Comparison of ENCODE assay signal across 33 mouse cellular contexts in genomic region chr12:37142080-37142703, GRCm38 (mm10). TPM values are rescaled to one million over a fixed set of nuclear protein-coding genes. Genes with fewer than 3 reads are reported as not detected.
A peak's percentile ranks its signal among the peaks of the same experiment; 100 is the strongest.
DNase-seq lines count a peak whose midpoint lies in the region; ATAC-seq and TF ChIP-seq lines count a peak whose summit lies in the region.
"Had no signal": no experiment of that assay in that cellular context is flagged by ENCODE, and none has a peak within 500 bp of the region (broad histone marks: within the 10 kb centered on the region; RNA-seq: fewer than 3 reads in every experiment).

No protein-coding gene starts in this region.

- no peak overlapping the region for H3K27ac ChIP-seq in kidney, embryonic 15.5 days
- H3K27ac ChIP-seq in midbrain, postnatal 0 days (ENCODE audit: low read depth, low read length), result no peak overlapping the region
- H3K27ac ChIP-seq in midbrain, embryonic 16.5 days (ENCODE audit: low read length), result no peak overlapping the region
- H3K27ac ChIP-seq: forebrain, embryonic 10.5 days; forebrain, embryonic 15.5 days; gastrocnemius, adult 2 months; hindbrain, embryonic 15.5 days; intestine, embryonic 15.5 days; lung, embryonic 15.5 days; midbrain, embryonic 13.5 days had no signal

- 7% methylated on average over 3 of the region's 3 CpGs for WGBS in kidney, embryonic 15.5 days
- WGBS in midbrain, postnatal 0 days, result 51% methylated on average over 3 of the region's 3 CpGs
- WGBS in midbrain, embryonic 16.5 days, result 48% methylated on average over 3 of the region's 3 CpGs

- H3K36me3 ChIP-seq in kidney, embryonic 15.5 days, result no peaks in the 10 kb centered on the region
- no peaks in the 10 kb centered on the region for H3K36me3 ChIP-seq in midbrain, postnatal 0 days (ENCODE audit: insufficient read depth, low read length)
- no peaks in the 10 kb centered on the region for H3K36me3 ChIP-seq in midbrain, embryonic 16.5 days (ENCODE audit: control insufficient read depth, insufficient read depth, low read length)
- H3K36me3 ChIP-seq: forebrain, embryonic 10.5 days; forebrain, embryonic 15.5 days; heart, embryonic 12.5 days; hindbrain, embryonic 15.5 days; intestine, embryonic 15.5 days; lung, embryonic 15.5 days; midbrain, embryonic 13.5 days had no signal

- peak; percentile 90 for ATAC-seq in kidney, embryonic 15.5 days (replicated peaks; ENCODE audit: low FRiP score)
- ATAC-seq in midbrain, postnatal 0 days (ENCODE audit: low FRiP score), result no peak
- no peak for ATAC-seq in midbrain, embryonic 16.5 days
- ATAC-seq in erythroblast, adult 5-6 weeks (replicated peaks; ENCODE audit: low FRiP score, poor library complexity, severe bottlenecking), result no peak
- ATAC-seq: forebrain, embryonic 15.5 days; intestine, embryonic 15.5 days; midbrain, embryonic 13.5 days had no signal

- H3K4me2 ChIP-seq in kidney, embryonic 15.5 days, result no peak overlapping the region
- H3K4me2 ChIP-seq in midbrain, postnatal 0 days (ENCODE audit: low read depth, low read length, poor library complexity, severe bottlenecking), result no peak overlapping the region
- no peak overlapping the region for H3K4me2 ChIP-seq in midbrain, embryonic 16.5 days (ENCODE audit: low read length)
- H3K4me2 ChIP-seq: forebrain, embryonic 15.5 days; heart, embryonic 12.5 days; hindbrain, embryonic 15.5 days; intestine, embryonic 15.5 days; liver, embryonic 11.5 days; lung, embryonic 15.5 days; midbrain, embryonic 13.5 days had no signal

- peak; percentile 19 for DNase-seq in embryo, embryonic 11 days
- no peak for DNase-seq in embryo, embryonic 9.5 days (ENCODE audit: extremely low spot score)
- DNase-seq in kidney, postnatal 25 days, result no peak
- peak; percentile 19 for DNase-seq in midbrain, postnatal 0 days (ENCODE audit: low spot score)
- peak; percentile 23 for DNase-seq in mesoderm, embryonic 11.5 days (ENCODE audit: low read depth, low spot score)
- DNase-seq: adrenal gland, postnatal 25 days; cerebellum, adult 18-20 months; cerebellum, postnatal 14 days; gastrocnemius, adult 2 months; gastrocnemius, postnatal 36 days; heart, adult 18-20 months; heart, postnatal 4 days; kidney, postnatal 10 days; layer of hippocampus, adult 9-11 months; lung, postnatal 36 days; right cerebral cortex, adult 18-20 months; spleen, adult 18-20 months; thymus, postnatal 14 days had no signal

- H3K9me3 ChIP-seq in kidney, embryonic 15.5 days (replicated peaks), result no peaks in the 10 kb centered on the region
- H3K9me3 ChIP-seq in midbrain, postnatal 0 days (ENCODE audit: low read length), result no peaks in the 10 kb centered on the region
- H3K9me3 ChIP-seq in midbrain, embryonic 16.5 days (replicated peaks; ENCODE audit: control insufficient read depth, low read length, poor library complexity, severe bottlenecking), result no peaks in the 10 kb centered on the region
- H3K9me3 ChIP-seq: forebrain, embryonic 10.5 days; forebrain, embryonic 15.5 days; heart, embryonic 12.5 days; hindbrain, embryonic 15.5 days; intestine, embryonic 15.5 days; lung, embryonic 15.5 days; megakaryocyte, embryonic 14.5 days; midbrain, embryonic 13.5 days had no signal

- H3K4me3 ChIP-seq in kidney, embryonic 15.5 days (replicated peaks), result no peak overlapping the region
- no peak overlapping the region for H3K4me3 ChIP-seq in midbrain, postnatal 0 days (ENCODE audit: low read depth, low read length)
- no peak overlapping the region for H3K4me3 ChIP-seq in midbrain, embryonic 16.5 days (ENCODE audit: low read depth, low read length)
- H3K4me3 ChIP-seq: forebrain, embryonic 10.5 days; forebrain, embryonic 15.5 days; gastrocnemius, adult 2 months; heart, embryonic 12.5 days; hindbrain, embryonic 15.5 days; intestine, embryonic 15.5 days; lung, embryonic 15.5 days; megakaryocyte, embryonic 14.5 days; midbrain, embryonic 13.5 days had no signal

- H3K4me1 ChIP-seq in kidney, embryonic 15.5 days, result peaks cover 3% of the 10 kb centered on the region; the same call in 1 of the 2 replicates
- no peaks in the 10 kb centered on the region for H3K4me1 ChIP-seq in midbrain, postnatal 0 days (ENCODE audit: insufficient read depth, low read length)
- no peaks in the 10 kb centered on the region for H3K4me1 ChIP-seq in midbrain, embryonic 16.5 days (ENCODE audit: control insufficient read depth, insufficient read depth, low read length)
- H3K4me1 ChIP-seq: forebrain, embryonic 10.5 days; forebrain, embryonic 15.5 days; heart, embryonic 12.5 days; hindbrain, embryonic 15.5 days; intestine, embryonic 15.5 days; megakaryocyte, embryonic 14.5 days; midbrain, embryonic 13.5 days had no signal

- TF ChIP-seq CTCF in midbrain, postnatal 0 days (IDR thresholded peaks at IDR 0.05), result no peak

- H3K9ac ChIP-seq in kidney, embryonic 15.5 days, result no peak overlapping the region
- no peak overlapping the region for H3K9ac ChIP-seq in midbrain, postnatal 0 days (replicated peaks; ENCODE audit: low read length, poor library complexity, severe bottlenecking)
- no peak overlapping the region for H3K9ac ChIP-seq in midbrain, embryonic 16.5 days (ENCODE audit: low read depth, low read length)
- H3K9ac ChIP-seq: forebrain, embryonic 15.5 days; heart, embryonic 12.5 days; hindbrain, embryonic 15.5 days; intestine, embryonic 15.5 days; lung, embryonic 15.5 days; midbrain, embryonic 13.5 days had no signal

- no peaks in the 10 kb centered on the region for H3K27me3 ChIP-seq in kidney, embryonic 15.5 days
- no peaks in the 10 kb centered on the region for H3K27me3 ChIP-seq in midbrain, postnatal 0 days (ENCODE audit: insufficient read depth, low read length)
- H3K27me3 ChIP-seq in midbrain, embryonic 16.5 days (ENCODE audit: control insufficient read depth, insufficient read depth, low read depth, low read length), result no peaks in the 10 kb centered on the region
- H3K27me3 ChIP-seq: forebrain, embryonic 15.5 days; heart, embryonic 12.5 days; hindbrain, embryonic 15.5 days; intestine, embryonic 15.5 days; lung, embryonic 15.5 days; megakaryocyte, embryonic 14.5 days; midbrain, embryonic 13.5 days had no signal

RNA-seq across cellular contexts. Expression of gene Meox2, which starts 33.9 kb away (rescaled TPM):
- polyA plus RNA-seq in kidney, embryonic 15.5 days (2015; fragmentation: Nextera tagmentation; extraction: Ambion mirVana), result 12.9 and 13.3 TPM in 2 replicates
- 0.11 and 0.28 TPM in 2 replicates for total RNA-seq in midbrain, postnatal 0 days (2014; rRNA removed)
- polyA plus RNA-seq in midbrain, postnatal 0 days (2015; fragmentation: Nextera tagmentation; extraction: Ambion mirVana), result 0.09 and 0.20 TPM in 2 replicates
- polyA plus RNA-seq in midbrain, embryonic 16.5 days (2015; fragmentation: Nextera tagmentation; extraction: Ambion mirVana), result 0.08 and 0.14 TPM in 2 replicates
- not detected in 2 replicates for total RNA-seq in erythroblast, adult 5-6 weeks (2015; ENCODE audit: low replicate concordance)
- not detected in 2 replicates for total RNA-seq in erythroblast, adult 5-6 weeks (2017; ENCODE audit: low replicate concordance)
- total RNA-seq: left cerebral cortex, postnatal 10 days; MEL had no signal
- polyA plus RNA-seq: cortical plate, adult 2 months had no signal

Comparison
In these comparisons a context has a peak if more than half of its experiments do, and no peak if none do; other contexts are left out.
1. DNase-seq: peak in embryo, embryonic 11 days (single experiment), midbrain, postnatal 0 days (single experiment) and mesoderm, embryonic 11.5 days (single experiment); none in embryo, embryonic 9.5 days (single experiment) and kidney, postnatal 25 days (0 of 2).
2. RNA of gene Meox2, which starts 33.9 kb away (polyA plus RNA-seq): 12.9 to 13.3 TPM in kidney, embryonic 15.5 days; 0.09 to 0.20 TPM in midbrain, postnatal 0 days and 0.08 to 0.14 TPM in midbrain, embryonic 16.5 days; every median in the first group is over 10 times any median in the second.